Mouse (Mus musculus) megakaryocyte, adult 5-6 weeks (primary cell): ENCODE results near the gene Efhc1. TPM values are rescaled to one million over a fixed set of nuclear protein-coding genes. Genes with fewer than 3 reads are reported as not detected.
"Not testable (repeated sequence)": the region's sequence is repeated elsewhere in the genome, so short reads cannot be mapped to it uniquely, and the experiment has no call there.

Experiments
- ATAC-seq: 2 replicates; pipeline ENCODE4 v1.8.0; 2016; ENCODE audit warnings: mild to moderate bottlenecking, inconsistent platforms; ENCODE audit not compliant: poor library complexity, severe bottlenecking
- total RNA-seq, 2 experiments: library from RNA; stranded (forward) in 1 of 2; stranded (reverse) in 1 of 2; fragments of 153-499, 151-499 nt in 1 of 2; fragments of 221-1000, 200-1000 nt in 1 of 2; gene quantifications; 2 replicates each; pipeline versions ENCODE4 v1.2.3 to v1.2.4; 2015 to 2017

Efhc1 gene
- total RNA-seq (2015) (0.21 and 0.85 TPM in 2 replicates), total RNA-seq (2017) (not detected in 2 replicates)

DNA sequence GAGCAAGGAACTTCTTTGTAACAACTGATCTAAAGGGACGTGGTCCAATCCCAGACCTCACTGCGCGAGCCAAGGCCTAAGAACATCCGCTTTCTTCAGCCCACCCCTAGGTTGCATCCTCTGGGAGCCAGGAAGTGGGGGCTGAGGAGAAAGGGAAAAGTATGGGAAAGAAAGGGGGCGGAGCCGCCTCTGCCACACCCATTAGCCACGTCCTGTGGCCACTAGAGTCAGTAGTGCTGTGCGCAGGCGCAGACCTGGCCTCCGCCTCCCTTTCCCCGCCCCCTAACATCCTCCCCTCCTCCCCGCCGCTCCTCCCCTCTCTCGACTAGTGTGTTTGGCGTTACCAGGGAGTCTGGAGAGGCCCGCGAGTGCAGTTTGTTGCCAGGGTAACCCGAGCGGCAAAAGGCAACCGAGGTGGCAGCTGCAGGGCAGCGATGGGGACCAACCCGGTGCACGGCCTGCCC lies at the start of gene Efhc1:
TSS of gene Efhc1 (plus strand) at position 327 of the 464 bp plus-strand sequence.
- ATAC-seq, result peak; percentile 91

GRCm38 (mm10) chr1:20905501-20906127 lies 45.8 kb upstream of the Efhc1 start:
- ATAC-seq, result no peak

GRCm38 (mm10) chr1:20906128-20906515 lies 45.3 kb upstream of the Efhc1 start:
- ATAC-seq, result no peak

DNA sequence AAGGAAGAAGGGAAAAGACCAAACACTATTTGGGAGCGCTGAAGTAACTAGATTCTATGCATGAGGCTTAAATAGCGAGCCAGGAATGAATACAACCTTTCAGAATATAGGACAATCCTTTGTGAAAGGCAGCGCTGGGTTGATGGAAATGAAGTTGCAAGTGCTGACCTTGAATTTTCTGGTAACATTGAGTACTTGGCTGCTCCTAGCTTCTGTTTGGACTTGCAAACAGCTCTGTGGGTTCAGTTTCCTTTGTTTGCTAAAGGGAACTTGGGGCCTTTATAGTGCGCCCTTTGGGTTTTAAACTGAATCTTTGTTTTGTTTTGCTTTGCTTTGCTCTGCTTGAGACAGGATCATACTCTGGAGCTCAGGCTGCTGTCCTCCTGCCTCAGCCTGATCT lies 42.9 kb upstream of the Efhc1 start:
- ATAC-seq, result no peak

DNA sequence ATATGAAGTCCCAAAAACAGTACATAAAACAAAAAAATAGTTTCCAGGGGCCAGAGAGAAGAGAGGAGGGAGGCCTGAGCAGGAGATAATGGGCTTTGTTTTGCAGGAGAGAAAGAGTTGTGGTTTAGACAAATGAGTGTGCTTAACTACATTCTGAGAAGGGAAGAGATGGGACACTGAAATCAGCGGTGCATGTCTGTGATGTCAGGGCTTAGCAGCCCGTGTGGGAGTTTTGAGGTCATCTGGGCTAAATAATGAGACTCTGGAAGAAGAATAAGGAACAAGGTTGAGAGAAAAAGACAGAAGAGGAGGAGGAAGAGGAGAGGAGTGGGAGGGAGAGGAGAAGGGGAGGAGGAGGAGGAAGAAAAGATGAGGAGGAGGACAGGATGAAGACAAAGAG lies 39.3 kb upstream of the Efhc1 start:
- ATAC-seq, result 0 out of 2 replicates have a peak, but pooled peaks have one; percentile 12

- ATAC-seq, result peak; percentile 60
Measured at GRCm38 (mm10) chr1:20912527-20913171, 38.8 kb upstream of the Efhc1 start.

DNA sequence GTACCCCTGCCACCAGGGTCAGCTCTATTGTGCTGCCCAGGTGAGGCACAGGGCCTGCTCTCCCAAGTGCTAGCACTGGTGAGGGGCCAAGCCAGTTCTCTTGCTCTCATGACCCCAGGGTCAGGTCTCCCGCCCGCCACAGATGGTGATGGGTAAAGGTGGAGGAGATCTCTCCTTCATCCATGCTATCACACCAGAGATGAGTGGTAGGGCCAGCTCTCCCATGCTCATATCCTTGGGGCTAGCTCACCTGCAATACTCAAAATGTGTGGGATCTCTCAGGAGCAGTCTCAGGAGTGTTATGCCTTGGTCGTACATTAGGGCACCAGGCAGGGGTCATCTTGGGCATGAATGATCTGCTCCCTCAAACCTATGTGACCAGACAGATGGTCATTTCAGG lies 36.7 kb upstream of the Efhc1 start:
- ATAC-seq, result no peak

DNA sequence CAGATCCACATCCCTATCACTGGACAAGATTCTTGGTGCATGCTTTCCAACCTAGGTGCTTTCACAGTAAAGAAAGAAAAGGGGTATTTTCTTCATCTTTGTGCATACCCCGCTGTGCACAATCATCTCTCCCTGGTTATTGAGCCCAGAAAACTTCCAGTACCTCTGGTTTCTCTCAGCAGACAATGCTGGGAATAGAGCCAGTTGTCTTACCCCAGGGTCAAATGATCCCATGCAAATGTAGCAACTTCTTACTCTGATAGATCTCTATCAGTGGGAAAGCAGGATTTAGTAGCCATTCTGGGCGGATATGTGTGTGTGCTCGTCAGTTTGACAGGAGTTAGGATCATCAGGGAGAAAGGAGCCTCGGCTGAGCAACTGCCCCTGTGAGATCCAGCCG lies 35.8 kb upstream of the Efhc1 start:
- no peak for ATAC-seq

DNA sequence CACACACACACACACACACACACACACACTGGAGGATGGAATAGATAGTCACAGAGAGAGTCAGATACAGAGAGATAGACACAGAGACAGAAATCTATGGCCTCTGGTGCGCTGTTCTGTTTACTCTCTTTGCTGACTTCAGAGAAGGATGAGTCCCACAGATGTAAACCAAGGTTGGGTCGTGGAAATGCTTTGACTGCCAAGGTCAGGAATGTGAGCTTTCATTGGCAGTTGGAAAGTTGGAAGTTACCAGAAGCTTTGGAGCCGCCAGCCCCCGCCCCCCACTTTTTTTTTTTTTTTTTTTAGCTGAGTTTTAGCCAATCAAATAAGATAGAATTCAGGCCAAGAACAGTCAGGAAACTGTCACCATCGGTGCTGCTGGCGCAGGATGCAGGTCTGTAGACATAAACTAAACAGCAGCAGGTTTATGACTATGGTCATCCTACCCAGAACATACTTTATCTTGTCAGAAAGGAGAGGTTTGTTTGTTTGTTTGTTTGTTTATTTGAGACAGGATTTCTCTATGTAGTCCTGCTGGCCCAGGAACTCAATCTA lies 33.9 kb upstream of the Efhc1 start:
- no peak for ATAC-seq

DNA sequence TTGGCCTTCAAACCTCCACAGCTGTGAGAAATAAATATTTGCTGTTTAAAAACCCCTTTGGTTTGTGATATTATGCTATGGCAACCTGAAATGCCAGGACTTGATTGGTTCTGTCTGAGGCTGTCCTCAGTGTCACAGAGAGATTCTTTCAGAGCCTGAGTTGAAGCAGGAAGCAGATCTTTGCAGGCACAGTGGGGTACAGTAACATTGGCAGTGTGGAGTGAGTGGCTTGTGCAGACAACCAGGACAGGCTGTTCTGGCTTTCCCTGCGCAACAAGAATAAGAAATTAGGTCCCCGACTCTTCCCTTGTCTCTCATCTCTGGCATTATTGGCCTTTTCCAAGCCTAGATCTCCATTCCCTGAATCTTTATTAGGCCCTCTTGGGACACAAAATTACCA lies 31.7 kb upstream of the Efhc1 start:
- ATAC-seq, result no peak

GRCm38 (mm10) chr1:20921081-20921528 lies 30.3 kb upstream of the Efhc1 start:
- no peak for ATAC-seq

- ATAC-seq, result no peak
Measured at GRCm38 (mm10) chr1:20922612-20923399, 28.6 kb upstream of the Efhc1 start.

- ATAC-seq, result not testable (repeated sequence)
Measured at GRCm38 (mm10) chr1:20925324-20925723, 26.1 kb upstream of the Efhc1 start.

GRCm38 (mm10) chr1:20925926-20926325 lies 25.5 kb upstream of the Efhc1 start:
- ATAC-seq, result peak; percentile 15; the same call in 1 of the 2 replicates

DNA sequence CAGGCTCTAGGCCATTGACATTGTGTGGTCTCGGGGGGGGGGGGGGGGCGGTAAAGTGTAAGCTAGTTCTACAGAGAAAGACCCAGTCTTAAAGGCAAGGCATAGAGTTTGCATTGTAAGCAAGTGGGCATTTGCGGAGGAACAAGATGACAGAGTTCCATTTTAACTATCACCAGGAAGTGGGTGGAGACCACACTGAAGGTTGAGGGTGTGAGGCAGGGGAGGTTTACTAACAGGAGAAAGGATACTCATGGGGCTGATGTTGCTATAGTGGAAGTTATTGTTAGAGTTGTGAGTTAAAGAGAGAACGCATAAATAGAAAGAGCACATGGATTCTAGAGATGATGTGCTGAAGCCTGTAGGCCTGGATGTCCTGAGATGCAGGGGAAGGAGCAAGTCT lies 25.1 kb upstream of the Efhc1 start:
- ATAC-seq, result no peak

DNA sequence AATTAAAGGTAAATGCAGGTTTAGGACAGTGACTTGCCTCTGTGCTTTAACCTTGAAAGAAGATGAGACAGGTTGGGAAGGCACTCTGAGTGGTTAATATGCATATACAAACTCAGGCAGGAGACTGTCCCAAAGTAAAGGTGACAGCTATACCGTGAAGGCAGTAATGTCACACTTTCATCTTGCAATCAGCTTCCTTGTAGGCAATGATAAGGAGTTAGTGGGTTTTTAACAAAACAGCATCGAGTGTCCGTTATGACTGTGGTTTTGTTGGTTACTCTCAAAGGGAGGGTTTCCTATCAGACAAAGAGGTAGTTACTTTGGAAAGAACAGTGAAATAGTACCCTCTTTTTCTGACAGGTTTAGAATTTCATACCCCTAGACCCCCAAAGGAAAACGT lies 22.9 kb upstream of the Efhc1 start:
- ATAC-seq, result peak; percentile 17; the same call in 1 of the 2 replicates

GRCm38 (mm10) chr1:20933457-20933856 lies 18.0 kb upstream of the Efhc1 start:
- ATAC-seq, result peak; percentile 96

DNA sequence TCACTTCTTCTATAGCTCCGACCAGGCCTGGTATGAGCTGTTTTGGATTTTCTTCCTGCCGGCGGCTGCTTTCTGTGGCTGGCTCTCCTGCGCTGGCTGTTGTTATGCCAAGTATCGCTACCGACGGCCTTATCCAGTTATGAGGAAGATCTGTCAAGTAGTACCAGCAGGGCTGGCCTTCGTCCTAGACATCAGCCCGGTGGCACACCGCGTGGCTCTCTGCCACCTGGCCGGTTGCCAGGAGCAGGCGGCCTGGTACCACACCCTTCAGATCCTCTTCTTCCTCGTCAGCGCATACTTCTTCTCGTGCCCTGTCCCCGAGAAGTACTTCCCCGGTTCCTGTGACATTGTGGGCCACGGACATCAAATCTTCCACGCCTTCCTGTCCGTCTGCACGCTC lies 16.3 kb upstream of the Efhc1 start:
- ATAC-seq, result no peak

DNA sequence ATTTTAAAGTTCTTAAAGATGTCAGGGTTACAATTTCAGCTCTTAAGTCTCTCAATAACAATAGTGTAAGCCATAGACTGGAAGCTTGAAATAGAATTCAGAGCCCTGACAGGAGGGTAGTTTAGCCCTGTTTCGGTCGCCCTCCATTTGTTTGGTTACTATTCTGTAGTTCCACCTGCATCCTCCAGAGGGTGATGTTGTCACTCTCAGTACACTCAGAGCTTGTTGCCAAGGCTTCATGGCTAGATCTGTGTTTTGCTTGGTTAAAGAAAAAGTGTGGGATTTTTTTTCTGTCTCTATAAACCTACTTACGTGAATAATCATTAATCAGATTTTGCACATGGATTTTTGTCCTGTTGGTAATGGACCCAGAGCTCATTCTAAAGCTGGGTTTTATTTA lies 12.4 kb upstream of the Efhc1 start:
- peak; percentile 87 for ATAC-seq

DNA sequence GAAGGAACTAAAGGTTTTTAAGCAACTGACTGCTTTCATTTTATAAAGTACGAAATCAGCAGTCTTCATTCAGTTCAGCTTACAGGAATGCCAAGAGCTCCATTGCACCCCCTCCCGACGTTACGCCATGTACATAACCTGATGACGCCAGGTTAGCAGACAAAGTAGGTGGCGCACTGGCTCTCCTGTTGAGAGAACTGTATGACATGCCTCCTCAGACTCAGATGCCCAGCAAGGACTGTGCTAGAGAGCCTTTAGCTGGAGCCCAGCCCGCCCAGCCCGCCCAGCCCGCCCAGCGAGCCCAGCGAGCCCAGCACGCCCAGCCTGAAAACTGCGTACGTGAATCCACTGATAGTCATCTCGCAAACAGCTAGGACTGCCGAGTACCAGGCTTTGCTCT lies 11.3 kb upstream of the Efhc1 start:
- ATAC-seq, result no peak

DNA sequence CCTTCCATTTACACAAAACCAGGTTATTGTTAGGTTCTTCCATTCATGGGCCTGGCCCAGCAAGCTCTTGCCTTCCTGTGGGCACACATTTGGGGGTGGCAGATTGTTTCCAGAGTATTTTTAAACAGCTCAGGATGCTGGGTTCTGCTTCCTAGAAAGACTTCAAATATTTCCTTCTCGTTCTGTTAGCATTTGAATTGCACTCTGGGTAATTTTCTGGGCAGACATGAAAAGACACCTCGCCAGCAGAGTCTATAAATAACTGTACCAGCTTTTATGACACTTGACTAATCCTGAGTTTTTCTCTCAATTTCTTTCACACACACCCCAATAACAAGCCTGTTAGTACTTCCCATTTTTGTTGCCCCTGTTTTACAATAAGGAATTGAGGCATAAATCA lies 10.1 kb upstream of the Efhc1 start:
- ATAC-seq, result no peak
